Mouse (Mus musculus): Measurements from ENCODE around the gene Pde6h. TPM values are rescaled to one million over a fixed set of nuclear protein-coding genes. Genes with fewer than 3 reads are reported as not detected.
"Not testable (repeated sequence)": the region's sequence is repeated elsewhere in the genome, so short reads cannot be mapped to it uniquely, and the experiment has no call there.

Gene Pde6h
- polyA plus RNA-seq, 1 experiment from 2014 or later = not detected

DNA sequence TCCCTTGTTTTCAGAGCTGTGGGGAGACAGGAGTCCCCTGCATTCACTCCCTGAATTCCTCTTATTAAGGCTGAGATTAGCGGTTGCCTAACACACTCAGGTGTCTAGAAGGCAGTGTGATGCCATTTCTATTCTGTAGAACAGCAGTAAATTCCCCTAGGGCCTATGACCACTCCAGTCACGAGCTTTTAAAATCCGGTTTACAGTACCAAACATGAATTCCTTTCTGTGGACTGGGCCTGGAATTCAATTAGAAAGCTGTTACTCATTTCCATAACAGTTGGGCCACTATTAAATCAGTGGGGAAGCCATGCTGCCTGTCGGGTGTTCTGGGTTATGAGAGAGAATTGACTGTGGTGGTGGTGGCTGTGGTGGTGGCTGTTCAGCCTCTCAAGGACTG, 24.1 kb downstream of the Pde6h start:
- H3K27ac ChIP-seq = no peak overlapping the region
- no peak for DNase-seq (ENCODE audit: extremely low spot score, low spot score)
- H3K36me3 ChIP-seq (replicated peaks) = no peaks in the 10 kb centered on the region
- H3K4me3 ChIP-seq = no peak overlapping the region
- H3K27me3 ChIP-seq (ENCODE audit: poor library complexity, severe bottlenecking) = no peaks in the 10 kb centered on the region
- peaks cover 10% of the 10 kb centered on the region for H3K4me1 ChIP-seq
- no peaks in the 10 kb centered on the region for H3K9me3 ChIP-seq
- 76% methylated on average over 4 of the region's 4 CpGs for WGBS

DNA sequence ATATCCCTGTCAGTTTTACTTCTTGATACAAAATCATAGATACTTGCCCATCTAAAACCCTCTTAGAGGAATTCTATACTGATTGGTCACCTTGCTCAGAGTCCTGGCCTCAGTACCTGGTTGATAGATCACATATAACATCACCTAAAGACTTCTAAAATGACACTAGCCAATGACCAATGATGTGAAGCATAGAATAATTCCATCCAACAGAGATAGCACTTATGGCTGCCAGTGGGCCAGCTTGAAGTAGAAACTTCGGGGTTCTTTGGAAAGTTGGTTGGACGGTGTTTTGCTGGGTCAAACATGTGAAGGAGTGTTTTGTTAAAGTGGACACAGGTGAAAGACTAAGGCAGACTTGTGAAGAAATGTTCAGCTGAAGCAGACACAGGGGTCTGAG, 26.5 kb downstream of the Pde6h start:
- Histone ChIP-seq H3K27me3 (ENCODE audit: poor library complexity, severe bottlenecking) (no peaks in the 10 kb centered on the region), H3K36me3 (replicated peaks) (no peaks in the 10 kb centered on the region), H3K4me1 (peaks cover 10% of the 10 kb centered on the region), H3K9me3 (no peaks in the 10 kb centered on the region), H3K27ac (no peak overlapping the region), H3K4me3 (no peak overlapping the region)
- DNase-seq (ENCODE audit: extremely low spot score, low spot score) = no peak
- 90% methylated on average over 2 of the region's 2 CpGs for WGBS

DNA sequence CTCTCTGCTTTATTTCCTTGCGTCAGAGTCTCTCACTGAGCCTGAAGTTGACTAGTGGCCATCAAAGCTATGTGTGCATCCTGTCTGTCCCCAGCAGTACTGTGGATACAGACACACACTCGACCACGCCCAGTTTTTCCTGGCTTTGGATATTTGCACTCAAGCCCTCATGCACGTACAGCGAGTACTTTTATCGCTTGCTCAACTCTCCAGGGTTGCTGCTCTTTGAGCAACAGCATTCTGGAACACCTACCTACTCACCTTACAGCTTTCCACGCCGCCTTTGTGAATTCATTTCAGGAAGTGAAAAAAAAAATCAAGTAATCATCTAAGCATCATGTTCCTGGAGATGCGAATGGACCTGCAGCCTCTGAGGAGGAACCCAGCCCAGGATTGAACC, 29.3 kb downstream of the Pde6h start:
- H3K36me3 ChIP-seq (replicated peaks) = no peaks in the 10 kb centered on the region
- no peak overlapping the region for H3K4me3 ChIP-seq
- no peak overlapping the region for H3K27ac ChIP-seq
- no peaks in the 10 kb centered on the region for H3K9me3 ChIP-seq
- DNase-seq (ENCODE audit: extremely low spot score, low spot score) = no peak
- no peaks in the 10 kb centered on the region for H3K4me1 ChIP-seq
- H3K27me3 ChIP-seq (ENCODE audit: poor library complexity, severe bottlenecking) = no peaks in the 10 kb centered on the region
- 93% methylated on average over 9 of the region's 9 CpGs for WGBS

DNA sequence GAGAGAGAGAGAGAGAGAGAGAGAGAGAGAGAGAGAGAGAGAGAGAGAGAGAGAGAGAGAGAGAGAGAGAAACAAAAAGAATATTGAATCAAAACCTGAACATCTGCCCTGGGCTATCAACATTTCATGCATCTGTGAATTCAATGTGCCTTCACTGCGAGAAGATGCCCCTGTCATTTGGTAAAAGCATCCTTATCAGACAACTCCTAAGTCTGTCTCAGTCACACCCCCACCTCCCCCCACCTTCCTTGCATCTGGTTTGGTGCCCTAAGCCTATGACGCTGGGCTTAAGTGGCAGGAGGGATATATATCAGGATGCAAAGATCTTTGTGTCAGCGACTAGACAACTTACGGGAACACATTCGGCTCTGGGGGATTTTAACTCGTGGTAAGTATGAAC, 30.6 kb downstream of the Pde6h start:
- no peaks in the 10 kb centered on the region for H3K36me3 ChIP-seq (replicated peaks)
- no peaks in the 10 kb centered on the region for H3K27me3 ChIP-seq (ENCODE audit: poor library complexity, severe bottlenecking)
- no peak overlapping the region for H3K4me3 ChIP-seq
- no peak overlapping the region for H3K27ac ChIP-seq
- 88% methylated on average over 6 of the region's 6 CpGs for WGBS
- H3K9me3 ChIP-seq = no peaks in the 10 kb centered on the region
- H3K4me1 ChIP-seq = 0 out of 2 replicates have a peak, but pooled peaks cover 2% of the 10 kb centered on the region
- no peak for DNase-seq (ENCODE audit: extremely low spot score, low spot score)

DNA sequence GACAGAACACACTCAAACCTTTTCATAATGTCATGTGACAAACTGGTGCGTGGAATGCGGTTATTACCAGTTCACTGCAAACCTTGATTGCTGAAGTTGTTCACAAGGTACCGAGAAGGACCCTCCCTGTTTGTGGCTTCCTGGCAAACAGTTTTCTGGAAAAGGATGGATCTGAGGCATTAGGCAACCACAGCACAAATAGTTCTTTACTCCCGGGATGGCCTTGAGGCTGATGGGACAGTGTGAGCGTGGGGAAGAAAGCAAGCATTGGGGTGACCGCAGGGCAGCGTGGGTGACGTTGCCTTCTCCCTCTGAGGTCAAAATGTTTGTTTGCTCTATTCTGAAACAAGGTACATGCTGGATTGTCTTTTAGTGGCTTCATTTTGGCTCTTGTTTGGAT, 31.1 kb downstream of the Pde6h start:
- H3K27ac ChIP-seq = no peak overlapping the region
- H3K4me3 ChIP-seq = no peak overlapping the region
- H3K9me3 ChIP-seq = no peaks in the 10 kb centered on the region
- H3K36me3 ChIP-seq (replicated peaks) = no peaks in the 10 kb centered on the region
- H3K27me3 ChIP-seq (ENCODE audit: poor library complexity, severe bottlenecking) = no peaks in the 10 kb centered on the region
- WGBS = 93% methylated on average over 8 of the region's 8 CpGs
- 0 out of 2 replicates have a peak, but pooled peaks cover 4% of the 10 kb centered on the region for H3K4me1 ChIP-seq
- DNase-seq (ENCODE audit: extremely low spot score, low spot score) = no peak

DNA sequence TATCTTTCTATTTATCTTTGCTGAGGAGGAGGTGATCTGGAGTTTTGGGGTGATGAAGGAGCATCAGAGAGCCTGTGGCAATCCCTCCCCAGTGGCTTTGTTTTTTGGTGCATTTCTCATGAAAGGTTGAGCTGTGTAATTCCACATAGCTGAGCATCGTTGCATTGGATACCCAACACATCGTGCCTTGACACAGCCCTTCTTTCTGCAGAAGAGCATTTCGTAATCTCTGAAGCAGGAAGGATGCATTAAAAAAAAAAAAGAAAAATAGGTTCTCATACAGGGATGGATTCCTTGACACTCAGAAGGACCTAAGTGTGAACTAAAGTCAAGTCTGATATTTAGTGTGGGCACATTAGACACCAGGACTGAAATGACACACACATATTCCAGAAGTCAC, 31.6 kb downstream of the Pde6h start:
- DNase-seq (ENCODE audit: extremely low spot score, low spot score) = no peak
- H3K27ac ChIP-seq = no peak overlapping the region
- H3K9me3 ChIP-seq = no peaks in the 10 kb centered on the region
- no peaks in the 10 kb centered on the region for H3K36me3 ChIP-seq (replicated peaks)
- no peak overlapping the region for H3K4me3 ChIP-seq
- 93% methylated on average over 3 of the region's 3 CpGs for WGBS
- H3K27me3 ChIP-seq (ENCODE audit: poor library complexity, severe bottlenecking) = no peaks in the 10 kb centered on the region
- 0 out of 2 replicates have a peak, but pooled peaks cover 4% of the 10 kb centered on the region for H3K4me1 ChIP-seq

DNA sequence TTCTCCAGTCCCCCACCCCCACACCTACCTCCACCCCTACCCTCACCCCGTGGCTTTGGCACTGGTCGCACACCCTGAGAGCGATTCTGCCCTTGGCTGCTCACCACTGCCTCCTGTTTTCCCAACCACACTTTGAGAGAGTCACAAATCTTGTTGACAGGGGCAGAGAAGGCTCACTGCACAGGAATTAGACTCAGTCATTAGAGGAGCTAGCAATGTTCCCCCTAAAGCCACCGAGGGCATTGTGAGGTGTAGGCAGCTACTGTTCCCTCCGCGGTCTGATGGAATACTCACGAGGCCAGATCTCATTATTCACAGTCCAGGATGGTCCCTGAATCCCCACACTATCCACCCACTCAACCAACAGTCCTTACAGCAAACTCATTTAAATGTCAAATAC, 33.4 kb downstream of the Pde6h start:
- H3K36me3 ChIP-seq (replicated peaks) = no peaks in the 10 kb centered on the region
- no peak for DNase-seq (ENCODE audit: extremely low spot score, low spot score)
- H3K27ac ChIP-seq = no peak overlapping the region
- H3K27me3 ChIP-seq (ENCODE audit: poor library complexity, severe bottlenecking) = no peaks in the 10 kb centered on the region
- H3K4me3 ChIP-seq = no peak overlapping the region
- H3K4me1 ChIP-seq = 0 out of 2 replicates have a peak, but pooled peaks cover 4% of the 10 kb centered on the region
- H3K9me3 ChIP-seq = no peaks in the 10 kb centered on the region
- WGBS = 80% methylated on average over 7 of the region's 7 CpGs

DNA sequence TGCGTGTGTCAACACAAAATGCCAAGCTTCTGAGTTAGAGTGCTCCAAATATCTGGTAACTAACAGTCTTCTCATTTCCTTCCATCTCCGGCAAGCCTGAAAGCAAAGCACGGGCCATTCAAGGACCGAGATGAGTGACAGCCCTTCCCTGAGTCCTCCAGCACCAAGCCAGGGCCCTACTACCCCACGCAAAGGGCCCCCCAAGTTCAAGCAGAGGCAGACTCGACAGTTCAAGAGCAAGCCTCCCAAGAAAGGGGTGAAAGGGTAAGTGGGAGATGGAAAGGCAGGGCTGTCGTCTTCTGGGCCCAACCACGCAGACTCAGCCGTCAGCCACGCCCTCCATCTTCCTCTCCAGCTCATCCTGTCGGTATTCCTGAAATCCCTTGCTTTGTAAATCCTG, 35.5 kb downstream of the Pde6h start:
- H3K4me1 ChIP-seq = 0 out of 2 replicates have a peak, but pooled peaks cover 4% of the 10 kb centered on the region
- 66% methylated on average over 11 of the region's 11 CpGs for WGBS
- H3K9me3 ChIP-seq = no peaks in the 10 kb centered on the region
- H3K36me3 ChIP-seq (replicated peaks) = no peaks in the 10 kb centered on the region
- H3K27ac ChIP-seq = no peak overlapping the region
- DNase-seq (ENCODE audit: extremely low spot score, low spot score) = no peak
- no peak overlapping the region for H3K4me3 ChIP-seq
- no peaks in the 10 kb centered on the region for H3K27me3 ChIP-seq (ENCODE audit: poor library complexity, severe bottlenecking)

DNA sequence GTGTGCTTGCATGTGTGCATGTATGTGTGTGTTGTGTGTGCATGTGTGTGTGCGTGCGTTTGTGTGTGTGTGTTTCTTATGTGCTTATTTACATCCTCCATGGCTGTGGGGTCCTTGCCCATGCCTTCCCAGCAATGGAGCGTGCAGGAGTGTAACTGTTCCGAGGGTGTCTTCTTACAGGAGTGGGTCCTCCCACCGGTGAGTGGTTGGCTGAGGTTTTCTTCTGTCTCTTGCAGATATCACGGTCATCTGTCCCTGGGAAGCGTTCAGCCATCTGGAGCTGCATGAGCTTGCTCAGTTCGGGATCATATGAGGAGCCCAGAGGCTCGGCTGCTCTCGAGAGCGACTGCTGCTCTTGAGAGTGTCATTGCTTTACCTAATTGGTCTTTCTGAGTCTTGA, 39.3 kb downstream of the Pde6h start:
- no peaks in the 10 kb centered on the region for H3K36me3 ChIP-seq (replicated peaks)
- no peaks in the 10 kb centered on the region for H3K9me3 ChIP-seq
- peaks cover 26% of the 10 kb centered on the region for H3K4me1 ChIP-seq
- H3K27me3 ChIP-seq (ENCODE audit: poor library complexity, severe bottlenecking) = no peaks in the 10 kb centered on the region
- H3K27ac ChIP-seq = no peak overlapping the region
- no peak overlapping the region for H3K4me3 ChIP-seq
- WGBS = 91% methylated on average over 11 of the region's 11 CpGs
- DNase-seq (ENCODE audit: extremely low spot score, low spot score) = no peak

DNA sequence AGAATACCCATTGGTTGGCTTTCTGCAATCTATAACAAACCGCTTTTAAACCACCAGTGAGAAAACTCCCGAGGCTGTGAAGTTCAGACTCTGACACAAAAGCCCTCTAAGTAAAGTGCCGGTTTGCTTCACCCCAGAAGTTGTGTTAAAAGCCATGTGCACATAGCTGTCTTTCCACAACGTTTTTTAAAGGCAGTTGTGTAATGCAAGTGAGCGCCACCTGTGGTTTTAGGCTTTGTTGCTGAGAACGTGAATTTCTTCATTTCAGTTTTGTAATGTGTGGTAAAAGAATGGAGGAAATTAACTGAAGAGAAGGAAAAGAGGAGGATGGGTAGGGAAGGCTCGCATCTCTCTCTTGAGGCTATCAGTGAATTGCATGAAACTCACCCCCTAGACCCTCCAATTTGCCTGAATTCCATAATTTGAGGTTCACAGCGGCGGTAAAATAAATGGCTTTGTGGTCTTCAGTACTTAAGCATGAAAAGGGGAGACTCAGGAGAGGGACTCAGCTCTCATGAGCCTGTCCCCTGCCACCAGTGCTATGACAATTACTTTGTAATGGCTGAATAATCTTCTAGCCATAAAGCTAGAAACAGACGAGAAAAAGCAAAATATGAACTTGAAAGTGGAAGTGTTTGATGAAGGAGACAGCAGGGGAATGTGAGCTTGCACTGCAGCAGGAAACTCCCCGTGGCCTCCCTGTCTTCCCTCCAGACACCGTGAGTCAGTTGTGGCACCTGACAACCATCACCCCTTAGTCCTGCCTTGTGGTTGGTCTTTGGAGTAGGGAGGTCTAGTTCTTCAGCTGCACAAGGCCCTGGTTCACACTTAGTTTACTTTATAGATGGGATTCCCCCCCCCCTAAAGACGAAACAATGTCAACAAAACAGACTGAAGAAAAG, 41.2 kb downstream of the Pde6h start:
- DNase-seq (ENCODE audit: extremely low spot score, low spot score) = no peak
- WGBS = 72% methylated on average over 13 of the region's 13 CpGs
- Histone ChIP-seq H3K4me3 (no peak overlapping the region), H3K27me3 (ENCODE audit: poor library complexity, severe bottlenecking) (no peaks in the 10 kb centered on the region), H3K36me3 (replicated peaks) (no peaks in the 10 kb centered on the region), H3K9me3 (no peaks in the 10 kb centered on the region), H3K4me1 (peaks cover 22% of the 10 kb centered on the region), H3K27ac (no peak overlapping the region)

DNA sequence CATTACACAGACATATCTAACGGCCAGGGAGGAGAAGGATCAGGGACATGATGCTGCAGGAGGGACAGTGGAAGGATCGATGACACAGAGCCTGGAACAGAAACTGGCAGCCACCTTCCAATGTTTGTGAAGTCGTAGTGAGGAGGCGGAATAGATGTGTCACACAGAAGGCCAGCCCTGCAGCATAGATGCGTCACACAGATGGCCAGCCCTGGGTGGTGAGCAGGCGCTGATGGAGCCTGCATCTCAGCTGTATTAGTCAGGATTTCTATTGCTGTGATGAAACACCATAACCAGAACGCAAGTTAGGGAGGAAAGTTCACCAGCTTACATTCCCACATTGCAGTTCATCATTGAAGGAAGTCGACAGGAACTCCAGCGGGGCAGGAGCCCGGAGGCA, 42.3 kb downstream of the Pde6h start:
- Histone ChIP-seq H3K27me3 (ENCODE audit: poor library complexity, severe bottlenecking) (no peaks in the 10 kb centered on the region), H3K4me1 (peaks cover 22% of the 10 kb centered on the region)
- WGBS = 87% methylated on average over 10 of the region's 10 CpGs

DNA sequence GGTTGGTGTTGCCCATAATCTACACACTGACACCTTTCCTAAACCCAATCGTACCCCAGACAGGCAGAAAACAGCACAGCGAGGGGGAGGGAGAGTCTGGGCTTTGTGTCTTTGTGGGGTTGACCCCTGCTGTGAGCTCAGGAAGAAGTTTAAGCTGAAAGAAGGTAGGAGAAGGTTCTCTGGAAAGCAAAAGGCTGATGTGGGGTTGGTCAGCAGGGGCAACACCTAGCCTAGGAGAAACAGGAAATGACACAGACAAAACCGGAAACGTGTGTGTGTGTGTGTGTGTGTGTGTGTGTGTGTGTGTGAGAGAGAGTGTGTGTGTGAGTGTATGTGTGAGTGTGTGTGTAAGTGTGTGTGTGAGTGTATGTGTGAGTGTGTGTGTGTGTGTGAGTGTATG, 43.8 kb downstream of the Pde6h start:
- DNase-seq (ENCODE audit: extremely low spot score, low spot score) = no peak
- WGBS = 65% methylated on average over 4 of the region's 4 CpGs
- Histone ChIP-seq H3K4me3 (no peak overlapping the region), H3K4me1 (peaks cover 22% of the 10 kb centered on the region), H3K36me3 (replicated peaks) (no peaks in the 10 kb centered on the region), H3K27me3 (ENCODE audit: poor library complexity, severe bottlenecking) (no peaks in the 10 kb centered on the region), H3K9me3 (no peaks in the 10 kb centered on the region), H3K27ac (no peak overlapping the region)

More for the DNA sequence above, 42.3 kb downstream of the Pde6h start:
- no peaks in the 10 kb centered on the region for H3K9me3 ChIP-seq
- no peak for DNase-seq (ENCODE audit: extremely low spot score, low spot score)
- no peak overlapping the region for H3K27ac ChIP-seq
- H3K4me3 ChIP-seq = no peak overlapping the region
- H3K36me3 ChIP-seq (replicated peaks) = no peaks in the 10 kb centered on the region

DNA sequence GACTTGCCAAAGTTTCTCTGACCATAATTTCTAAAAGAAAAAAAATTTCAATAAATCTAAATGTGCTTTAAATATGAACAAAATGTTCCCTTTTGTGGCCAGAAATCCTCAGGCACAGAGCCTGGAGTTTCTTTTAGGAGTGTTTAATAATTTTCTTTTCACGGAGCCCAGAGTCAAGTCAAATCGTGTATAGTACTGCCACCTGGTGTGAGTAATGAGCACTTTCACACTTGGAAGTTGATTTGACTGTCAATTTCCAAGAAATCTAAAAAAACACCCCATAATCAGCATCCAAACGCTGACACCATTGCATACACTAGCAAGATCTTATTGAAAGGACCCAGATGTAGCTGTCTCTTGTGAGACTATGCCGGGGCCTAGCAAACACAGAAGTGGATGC, 45.2 kb downstream of the Pde6h start:
- H3K27ac ChIP-seq; DNase-seq (ENCODE audit: extremely low spot score, low spot score): not testable (repeated sequence)

More for the DNA sequence above, 45.2 kb downstream of the Pde6h start:
- not testable (repeated sequence) for H3K36me3 ChIP-seq (replicated peaks); H3K27me3 ChIP-seq (ENCODE audit: poor library complexity, severe bottlenecking); H3K4me3 ChIP-seq; H3K9me3 ChIP-seq
- peaks cover 22% of the 10 kb centered on the region for H3K4me1 ChIP-seq
- 58% methylated on average over 4 of the region's 4 CpGs for WGBS
